Mouse (Mus musculus): ENCODE measurements at regions not wholly inside any gene's neighbourhood (a gene's known extent, or its start where the extent isn't known, plus 50 kb on each side); places are given as distances from the start of the nearest gene placed in this dataset.

DNA sequence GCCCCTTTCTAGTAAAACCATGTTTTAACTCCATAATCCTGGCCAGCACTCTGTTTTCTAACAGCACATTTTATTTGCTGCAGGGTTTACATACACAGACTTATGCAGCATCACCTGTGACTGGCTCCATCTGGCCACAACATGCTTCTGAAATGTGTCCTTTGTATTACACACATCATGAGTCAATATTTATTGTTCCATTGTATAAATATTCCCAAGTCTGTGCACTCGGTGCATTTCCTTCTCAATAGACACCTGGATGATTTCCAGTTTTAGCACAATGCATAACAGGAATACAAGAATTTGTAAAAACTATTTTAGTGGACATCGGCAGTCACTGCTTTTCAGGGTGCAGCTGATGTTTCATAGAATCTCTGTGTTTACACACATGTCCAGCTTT lies 294.6 kb upstream of the Rasgrp1 start:
- WGBS: 32% methylated on average over 2 of the region's 2 CpGs
- no peak for TF ChIP-seq EP300 (IDR thresholded peaks at IDR 0.05; ENCODE audit: insufficient read depth, low read depth, low read length)
- no peak for TF ChIP-seq POLR2A (IDR thresholded peaks at IDR 0.05; ENCODE audit: insufficient read depth, low read depth, low read length)
- no peak for TF ChIP-seq CTCF (IDR thresholded peaks at IDR 0.05)
- no peak for DNase-seq
- no peak overlapping the region for H3K9ac ChIP-seq (ENCODE audit: low read depth, low read length)
- no peaks in the 10 kb centered on the region for H3K36me3 ChIP-seq (ENCODE audit: control insufficient read depth, insufficient read depth, low read length)
- H3K4me3 ChIP-seq: no peak overlapping the region
- intact Hi-C loops (cut with DNase I): no loop called here
- no peaks in the 10 kb centered on the region for H3K4me1 ChIP-seq (ENCODE audit: control insufficient read depth, insufficient read depth, low read length)
- H3K79me2 ChIP-seq (replicated peaks; ENCODE audit: control insufficient read depth, insufficient read depth, low read length): no peaks in the 10 kb centered on the region
- H3K27me3 ChIP-seq (ENCODE audit: control insufficient read depth, insufficient read depth, low read length): no peaks in the 10 kb centered on the region
- no peak overlapping the region for H3K27ac ChIP-seq

DNA sequence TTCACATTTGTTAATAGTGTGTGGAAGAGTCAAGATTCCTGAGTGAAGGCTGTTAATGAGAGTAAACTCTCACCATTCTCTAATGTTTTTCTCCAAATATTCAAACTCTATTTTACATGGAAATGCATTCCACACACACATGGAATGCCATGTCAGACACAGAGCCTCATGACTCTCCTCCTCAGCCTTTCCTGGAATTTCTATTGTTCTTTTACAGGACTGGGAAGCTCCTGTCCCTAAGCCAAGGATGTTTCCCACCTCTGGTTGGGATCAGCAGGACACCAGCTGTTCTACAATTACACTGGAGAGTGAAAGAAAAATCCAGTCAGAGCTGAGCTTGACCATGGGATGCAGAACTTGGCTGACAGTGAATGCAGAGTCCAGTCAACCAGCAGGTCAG lies 309.3 kb upstream of the Rasgrp1 start:
- intact Hi-C loops (cut with DNase I): no loop called here
- H3K79me2 ChIP-seq (replicated peaks; ENCODE audit: control insufficient read depth, insufficient read depth, low read length): no peaks in the 10 kb centered on the region

DNA sequence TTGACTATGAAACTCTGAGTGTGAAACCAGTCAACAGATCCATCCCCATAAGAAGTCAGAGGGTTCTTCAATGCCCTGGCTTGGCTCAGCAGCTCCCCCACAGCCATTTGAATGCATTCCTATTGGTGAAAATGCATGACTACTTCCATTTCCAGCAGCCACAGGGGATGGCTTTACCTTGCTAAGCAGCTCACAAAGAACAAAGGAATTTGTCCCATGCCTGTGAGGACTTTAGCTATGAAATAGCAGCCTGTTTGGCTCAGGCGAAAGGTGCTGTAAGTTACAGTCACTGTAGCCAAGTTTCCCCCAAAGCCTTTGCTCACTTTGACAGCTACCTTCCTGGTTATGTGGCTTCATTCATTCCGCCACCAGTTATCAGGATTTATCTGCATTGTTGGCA lies 309.8 kb upstream of the Rasgrp1 start:
- no peak overlapping the region for H3K27ac ChIP-seq
- intact Hi-C loops (cut with DNase I): no loop called here
- TF ChIP-seq POLR2A (IDR thresholded peaks at IDR 0.05; ENCODE audit: insufficient read depth, low read depth, low read length) (no peak), EP300 (IDR thresholded peaks at IDR 0.05; ENCODE audit: insufficient read depth, low read depth, low read length) (no peak), CTCF (IDR thresholded peaks at IDR 0.05) (no peak)

More for the DNA sequence above, 309.3 kb upstream of the Rasgrp1 start:
- no peaks in the 10 kb centered on the region; the same call in 1 of the 2 replicates for H3K27me3 ChIP-seq (ENCODE audit: control insufficient read depth, insufficient read depth, low read length)
- no peak overlapping the region for H3K9ac ChIP-seq (ENCODE audit: low read depth, low read length)
- no peak overlapping the region for H3K27ac ChIP-seq
- no peak for DNase-seq
- H3K36me3 ChIP-seq (ENCODE audit: control insufficient read depth, insufficient read depth, low read length): no peaks in the 10 kb centered on the region
- TF ChIP-seq POLR2A (IDR thresholded peaks at IDR 0.05; ENCODE audit: insufficient read depth, low read depth, low read length) (no peak), CTCF (IDR thresholded peaks at IDR 0.05) (no peak), EP300 (IDR thresholded peaks at IDR 0.05; ENCODE audit: insufficient read depth, low read depth, low read length) (no peak)
- no peak overlapping the region for H3K4me3 ChIP-seq
- H3K4me1 ChIP-seq (ENCODE audit: control insufficient read depth, insufficient read depth, low read length): no peaks in the 10 kb centered on the region

DNA sequence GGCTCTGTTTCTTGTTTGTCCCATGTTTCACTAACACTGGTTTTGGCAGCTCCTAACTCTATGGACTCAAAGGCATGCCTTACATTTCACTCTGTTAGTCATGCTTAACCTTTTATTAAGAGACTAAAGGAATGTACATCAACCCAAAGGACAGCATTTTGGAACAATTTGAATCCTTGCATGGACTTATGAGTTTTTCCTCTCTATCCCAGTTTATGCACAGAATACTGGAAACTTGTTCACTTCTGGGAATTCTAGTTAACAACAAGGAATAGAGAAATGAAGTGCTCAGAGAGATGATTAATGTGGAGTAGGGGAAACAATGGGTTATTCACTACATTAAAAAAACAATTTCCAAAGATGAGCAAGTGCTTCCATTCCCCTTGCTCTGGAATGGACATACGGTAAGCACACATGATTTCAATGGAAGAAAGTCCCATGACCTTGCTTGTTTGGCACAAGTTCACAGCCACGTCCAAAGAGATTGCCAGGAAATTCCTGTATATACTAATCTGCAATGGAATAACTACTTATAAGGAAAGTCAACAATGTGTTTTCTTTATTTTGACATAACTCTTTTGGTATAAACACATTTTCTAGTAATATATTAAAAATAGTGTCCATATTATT lies 313.9 kb upstream of the Rasgrp1 start:
- 27% methylated on average over 2 of the region's 2 CpGs for WGBS
- Histone ChIP-seq H3K27me3 (ENCODE audit: control insufficient read depth, insufficient read depth, low read length) (no peaks in the 10 kb centered on the region), H3K4me1 (ENCODE audit: control insufficient read depth, insufficient read depth, low read length) (no peaks in the 10 kb centered on the region), H3K27ac (no peak overlapping the region), H3K36me3 (ENCODE audit: control insufficient read depth, insufficient read depth, low read length) (no peaks in the 10 kb centered on the region), H3K9ac (ENCODE audit: low read depth, low read length) (no peak overlapping the region), H3K79me2 (replicated peaks; ENCODE audit: control insufficient read depth, insufficient read depth, low read length) (no peaks in the 10 kb centered on the region), H3K4me3 (no peak overlapping the region)
- no peak for DNase-seq
- no peak for TF ChIP-seq EP300 (IDR thresholded peaks at IDR 0.05; ENCODE audit: insufficient read depth, low read depth, low read length)
- no peak for TF ChIP-seq POLR2A (IDR thresholded peaks at IDR 0.05; ENCODE audit: insufficient read depth, low read depth, low read length)
- TF ChIP-seq CTCF (IDR thresholded peaks at IDR 0.05): no peak
- intact Hi-C loops (cut with DNase I): no loop called here

More for the DNA sequence above, 309.8 kb upstream of the Rasgrp1 start:
- WGBS: 51% methylated on average over 2 of the region's 2 CpGs
- Histone ChIP-seq H3K79me2 (replicated peaks; ENCODE audit: control insufficient read depth, insufficient read depth, low read length) (no peaks in the 10 kb centered on the region), H3K4me1 (ENCODE audit: control insufficient read depth, insufficient read depth, low read length) (no peaks in the 10 kb centered on the region), H3K4me3 (no peak overlapping the region), H3K36me3 (ENCODE audit: control insufficient read depth, insufficient read depth, low read length) (no peaks in the 10 kb centered on the region), H3K9ac (ENCODE audit: low read depth, low read length) (no peak overlapping the region), H3K27me3 (ENCODE audit: control insufficient read depth, insufficient read depth, low read length) (no peaks in the 10 kb centered on the region; the same call in 1 of the 2 replicates)
- no peak for DNase-seq

DNA sequence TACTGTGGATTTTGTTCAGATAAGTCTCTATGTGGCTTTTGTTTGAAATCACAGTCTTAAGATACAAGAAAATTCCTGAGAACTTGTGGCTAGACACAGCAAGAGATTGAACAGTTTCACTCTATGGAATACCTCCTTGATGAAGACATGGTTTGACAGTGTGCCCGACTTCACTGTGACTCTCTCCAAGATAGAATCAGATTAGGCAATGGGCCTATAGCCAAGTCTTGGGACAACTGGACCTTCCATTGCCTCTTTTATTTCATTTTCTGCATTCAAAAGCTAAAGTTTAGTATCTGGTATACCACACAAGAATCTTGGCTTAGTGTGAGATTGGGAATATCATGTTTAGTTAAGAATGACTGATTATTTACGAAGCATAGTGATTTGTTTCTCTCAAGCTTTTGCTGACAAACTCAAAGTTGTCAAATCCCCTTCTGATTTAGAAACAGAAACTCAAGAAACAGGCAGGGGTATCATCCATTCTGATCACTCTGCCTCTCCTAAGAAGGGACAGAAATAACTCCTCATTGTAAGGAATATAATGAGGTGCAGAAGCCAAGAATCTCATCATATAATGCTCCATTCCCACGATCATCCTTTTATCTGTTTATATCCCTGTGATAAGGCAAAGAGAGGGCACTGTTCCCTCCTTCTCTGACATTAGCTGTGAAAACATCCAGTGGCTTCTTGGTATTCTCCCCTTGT lies 317.6 kb upstream of the Rasgrp1 start:
- H3K4me3 ChIP-seq: no peak overlapping the region
- no peak overlapping the region for H3K9ac ChIP-seq (ENCODE audit: low read depth, low read length)
- DNase-seq: no peak
- no peaks in the 10 kb centered on the region for H3K36me3 ChIP-seq (ENCODE audit: control insufficient read depth, insufficient read depth, low read length)
- H3K27ac ChIP-seq: no peak overlapping the region
- no peaks in the 10 kb centered on the region for H3K4me1 ChIP-seq (ENCODE audit: control insufficient read depth, insufficient read depth, low read length)
- WGBS: 60% methylated on average over 3 of the region's 3 CpGs
- no peak for TF ChIP-seq POLR2A (IDR thresholded peaks at IDR 0.05; ENCODE audit: insufficient read depth, low read depth, low read length)
- no peak for TF ChIP-seq EP300 (IDR thresholded peaks at IDR 0.05; ENCODE audit: insufficient read depth, low read depth, low read length)
- TF ChIP-seq CTCF (IDR thresholded peaks at IDR 0.05): no peak
- intact Hi-C loops (cut with DNase I): no loop called here
- no peaks in the 10 kb centered on the region for H3K79me2 ChIP-seq (replicated peaks; ENCODE audit: control insufficient read depth, insufficient read depth, low read length)
- H3K27me3 ChIP-seq (ENCODE audit: control insufficient read depth, insufficient read depth, low read length): no peaks in the 10 kb centered on the region

DNA sequence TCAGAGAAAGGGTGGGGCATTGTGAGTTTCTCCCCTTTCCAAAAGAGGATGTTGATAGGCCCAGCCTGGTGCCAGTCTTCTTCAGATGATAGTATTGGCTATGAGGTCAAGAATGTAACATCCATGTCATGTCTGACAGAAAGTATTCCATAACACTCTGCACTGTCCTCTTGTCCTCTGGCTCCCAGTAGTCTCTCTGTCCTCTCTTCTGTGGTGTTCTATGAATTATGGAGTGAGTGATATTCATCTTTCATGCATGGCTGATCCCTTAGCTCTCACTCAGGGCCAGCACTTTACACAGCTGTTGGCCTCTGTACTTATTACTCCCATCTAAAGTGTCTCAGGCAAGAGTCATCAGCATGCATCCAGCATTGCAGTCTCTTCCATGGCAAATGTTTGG lies 319.9 kb upstream of the Rasgrp1 start:
- Histone ChIP-seq H3K27me3 (ENCODE audit: control insufficient read depth, insufficient read depth, low read length) (no peaks in the 10 kb centered on the region), H3K36me3 (ENCODE audit: control insufficient read depth, insufficient read depth, low read length) (no peaks in the 10 kb centered on the region), H3K9ac (ENCODE audit: low read depth, low read length) (no peak overlapping the region), H3K4me3 (no peak overlapping the region), H3K79me2 (replicated peaks; ENCODE audit: control insufficient read depth, insufficient read depth, low read length) (no peaks in the 10 kb centered on the region), H3K4me1 (ENCODE audit: control insufficient read depth, insufficient read depth, low read length) (no peaks in the 10 kb centered on the region), H3K27ac (no peak overlapping the region)
- no peak for TF ChIP-seq POLR2A (IDR thresholded peaks at IDR 0.05; ENCODE audit: insufficient read depth, low read depth, low read length)
- TF ChIP-seq EP300 (IDR thresholded peaks at IDR 0.05; ENCODE audit: insufficient read depth, low read depth, low read length): no peak
- no peak for TF ChIP-seq CTCF (IDR thresholded peaks at IDR 0.05)
- no peak for DNase-seq
- intact Hi-C loops (cut with DNase I): no loop called here
